Mouse (Mus musculus): ENCODE data around the gene Cope. TPM values are rescaled to one million over a fixed set of nuclear protein-coding genes. Genes with fewer than 3 reads are reported as not detected.

Cope gene
- total and polyA plus RNA-seq, 3 experiments = 134 to 243 (median 191) TPM

DNA sequence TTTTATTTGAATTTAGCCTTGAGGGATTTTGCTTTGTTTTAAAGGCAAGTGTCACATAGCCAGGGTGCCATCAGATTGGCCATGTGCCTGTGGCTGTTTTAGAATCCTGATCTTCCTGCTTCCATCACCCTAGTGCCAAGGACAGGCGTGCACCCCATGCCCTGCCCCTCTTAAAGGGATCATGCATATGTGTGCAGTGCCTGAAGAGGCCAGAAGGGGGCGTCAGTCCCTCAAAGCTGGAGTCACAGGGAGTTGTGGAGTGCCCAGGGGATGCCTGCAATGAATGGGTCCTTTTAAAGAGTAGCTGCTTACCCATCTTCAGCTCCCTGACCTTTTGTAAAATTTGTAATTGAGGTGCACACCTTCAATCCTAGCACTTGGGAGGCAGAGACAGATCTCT, 7.0 kb downstream of the Cope start:
- H3K4me1 ChIP-seq (ENCODE audit: control insufficient read depth in 1 of 2, insufficient read depth in 2 of 2) = peaks cover 2 to 5% of the 10 kb centered on the region in 2 experiments; a peak in 3 of 4 replicates
- H3K9me3 ChIP-seq (replicated peaks; ENCODE audit: low read length) = no peaks in the 10 kb centered on the region
- no peak overlapping the region for H3K4me2 ChIP-seq (ENCODE audit: insufficient read depth, low read depth, poor library complexity, severe bottlenecking)
- no peak overlapping the region for H3K27ac ChIP-seq (ENCODE audit: insufficient read depth, low read depth)
- H3K4me3 ChIP-seq (replicated peaks in 1 of 3; ENCODE audit: low read depth in 2 of 3, low read length in 2 of 3, poor library complexity in 1 of 3) = no peak overlapping the region
- DNase-seq (ENCODE audit: extremely low read depth) = peak; percentile 34
- TF ChIP-seq GABPA (IDR thresholded peaks at IDR 0.05; ENCODE audit: insufficient replicate concordance, low read depth, low read length) = no peak
- no peak for TF ChIP-seq E2F4 (IDR thresholded peaks at IDR 0.05; ENCODE audit: insufficient replicate concordance, low read depth, low read length)
- TF ChIP-seq SMC3 (IDR thresholded peaks at IDR 0.05; ENCODE audit: low read depth, low read length) = 0 out of 2 replicates have a peak, but pooled peaks have one; percentile 4
- TF ChIP-seq KAT2A (IDR thresholded peaks at IDR 0.05; ENCODE audit: insufficient replicate concordance, low read length) = no peak
- TF ChIP-seq RAD21 (IDR thresholded peaks at IDR 0.05; ENCODE audit: low read depth, low read length) = peak; percentile 20
- peak; percentile 34 to 56 for TF ChIP-seq CTCF (conservative IDR thresholded peaks at IDR 0.05 in 1 of 2, IDR thresholded peaks at IDR 0.05 in 1 of 2; ENCODE audit: low read depth in 2 of 2, low read length in 2 of 2)
- H3K27me3 ChIP-seq (replicated peaks) = no peaks in the 10 kb centered on the region
- in situ Hi-C loops (cut with MboI; ENCODE audit: low pct_ligation_motif_present, low pct_unique_long_range_greater_than_20kb, low sequenced_read_pairs) = no loop called here
- dilution Hi-C loops (cut with MboI; ENCODE audit: extremely low pct_ligation_motif_present, extremely low pct_unique_long_range_greater_than_20kb, low sequenced_read_pairs) = no loop called here
- peaks cover 78 to 89% of the 10 kb centered on the region in 2 experiments for H3K36me3 ChIP-seq (replicated peaks in 1 of 2; ENCODE audit: control insufficient read depth in 1 of 2, insufficient read depth in 1 of 2, low read length in 1 of 2)
- H3K79me2 ChIP-seq (replicated peaks; ENCODE audit: control insufficient read depth, extremely low read depth, insufficient read depth, poor library complexity, severe bottlenecking) = peaks cover 6% of the 10 kb centered on the region; the same call in 1 of the 2 replicates
- H3K9ac ChIP-seq (ENCODE audit: insufficient read depth, low read depth) = no peak overlapping the region

DNA sequence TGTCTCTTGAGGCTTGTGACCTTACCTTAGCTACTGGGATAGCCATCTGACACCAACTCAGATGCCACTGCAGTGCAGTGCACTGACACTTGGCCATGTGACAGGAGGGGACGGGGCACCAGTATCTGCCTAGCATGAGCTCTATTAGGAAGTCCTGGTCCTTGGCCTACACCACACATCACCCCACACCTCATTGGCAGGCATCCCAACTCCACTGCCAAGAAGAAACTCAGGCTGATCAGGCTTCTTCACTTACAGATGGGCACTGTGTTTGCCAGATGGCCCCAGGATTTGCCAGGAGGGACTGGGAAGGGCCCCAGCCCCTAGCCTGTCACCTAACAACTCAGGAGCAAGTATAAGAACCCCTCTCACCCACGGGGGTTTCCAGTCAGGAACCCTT, 11.1 kb downstream of the Cope start:
- Histone ChIP-seq H3K79me2 (replicated peaks; ENCODE audit: control insufficient read depth, extremely low read depth, insufficient read depth, poor library complexity, severe bottlenecking) (no peaks in the 10 kb centered on the region), H3K4me2 (ENCODE audit: insufficient read depth, low read depth, poor library complexity, severe bottlenecking) (no peak overlapping the region), H3K9me3 (replicated peaks; ENCODE audit: low read length) (no peaks in the 10 kb centered on the region), H3K4me3 (replicated peaks in 1 of 3; ENCODE audit: low read depth in 2 of 3, low read length in 2 of 3, poor library complexity in 1 of 3) (no peak overlapping the region), H3K27me3 (replicated peaks) (peaks cover 13% of the 10 kb centered on the region), H3K27ac (ENCODE audit: insufficient read depth, low read depth) (no peak overlapping the region), H3K9ac (ENCODE audit: insufficient read depth, low read depth) (no peak overlapping the region), H3K36me3 (replicated peaks in 1 of 2; ENCODE audit: control insufficient read depth in 1 of 2, insufficient read depth in 1 of 2, low read length in 1 of 2) (peaks cover 41 to 49% of the 10 kb centered on the region in 2 experiments), H3K4me1 (ENCODE audit: control insufficient read depth in 1 of 2, insufficient read depth in 2 of 2) (peaks cover 0 to 5% of the 10 kb centered on the region in 2 experiments; a peak in 1 of 4 replicates)
- DNase-seq (ENCODE audit: extremely low read depth) = no peak
- TF ChIP-seq CTCF (conservative IDR thresholded peaks at IDR 0.05 in 1 of 2, IDR thresholded peaks at IDR 0.05 in 1 of 2; ENCODE audit: low read depth in 2 of 2, low read length in 2 of 2) (no peak), ZKSCAN1 (IDR thresholded peaks at IDR 0.05; ENCODE audit: borderline replicate concordance, low read depth, low read length) (no peak), MAFK (IDR thresholded peaks at IDR 0.05; ENCODE audit: insufficient replicate concordance, low read length) (no peak), BHLHE40 (IDR thresholded peaks at IDR 0.05; ENCODE audit: low read depth, low read length) (no peak), NELFE (IDR thresholded peaks at IDR 0.05; ENCODE audit: low read depth, low read length) (no peak), ZC3H11A (IDR thresholded peaks at IDR 0.05; ENCODE audit: low read depth, low read length) (no peak), POLR2AphosphoS2 (IDR thresholded peaks at IDR 0.05; ENCODE audit: low read depth, low read length) (no peak), SMC3 (IDR thresholded peaks at IDR 0.05; ENCODE audit: low read depth, low read length) (no peak), TCF12 (IDR thresholded peaks at IDR 0.05; ENCODE audit: low read depth, low read length) (no peak), NRF1 (IDR thresholded peaks at IDR 0.05; ENCODE audit: low read depth, low read length) (no peak), EP300 (IDR thresholded peaks at IDR 0.05; ENCODE audit: low read length) (no peak), ZNF384 (IDR thresholded peaks at IDR 0.05; ENCODE audit: low read depth, low read length) (no peak), TBP (conservative IDR thresholded peaks at IDR 0.05; ENCODE audit: low read depth, low read length) (no peak), PAX5 (IDR thresholded peaks at IDR 0.05; ENCODE audit: low read length) (no peak), ZMIZ1 (IDR thresholded peaks at IDR 0.05; ENCODE audit: low read depth, low read length) (no peak)
- dilution Hi-C loops (cut with MboI; ENCODE audit: extremely low pct_ligation_motif_present, extremely low pct_unique_long_range_greater_than_20kb, low sequenced_read_pairs) (no loop called here), in situ Hi-C loops (cut with MboI; ENCODE audit: low pct_ligation_motif_present, low pct_unique_long_range_greater_than_20kb, low sequenced_read_pairs) (loop anchor here (5.0 kb wide), 1 partner anchor 34 kb away; no protein-coding TSS in a partner anchor)
